Mouse (Mus musculus) retina, postnatal 1 day (tissue): ENCODE results near the gene Alox5ap.

ENCODE experiments used
- DNase-seq: peaks from one replicate; pipeline ENCODE4 v3.0.0-alpha.2; 2012

Gene Alox5ap

GRCm38 (mm10) chr5:149264405-149264804, at the start of gene Alox5ap:
Alox5ap (plus strand) TSS chr5:149264767.
- no peak for DNase-seq

DNA sequence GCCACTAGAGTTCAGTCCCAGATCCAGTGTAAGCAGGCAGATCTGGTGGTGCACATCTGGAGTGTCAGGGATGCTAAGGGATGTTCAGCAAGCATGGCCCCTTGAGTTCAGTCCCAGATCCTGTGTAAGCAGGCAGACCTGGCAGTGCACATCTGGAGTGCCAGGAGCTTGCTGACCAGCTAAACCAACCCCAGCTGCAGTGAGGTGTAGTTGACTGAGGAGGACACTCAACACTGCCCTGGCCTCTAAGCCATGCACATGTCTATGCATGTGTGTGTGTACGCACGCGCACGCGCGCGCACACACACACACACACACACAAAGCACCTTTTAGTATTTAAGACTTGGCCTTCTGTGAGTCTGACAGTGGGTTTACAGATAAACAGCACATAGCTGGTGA, 49.0 kb upstream of the Alox5ap start:
- DNase-seq = no peak

- DNase-seq = no peak
These were observed 46.8 kb upstream of the Alox5ap start for GRCm38 (mm10) chr5:149217524-149218357.

GRCm38 (mm10) chr5:149219493-149219892, 45.1 kb upstream of the Alox5ap start:
- no peak for DNase-seq

DNA sequence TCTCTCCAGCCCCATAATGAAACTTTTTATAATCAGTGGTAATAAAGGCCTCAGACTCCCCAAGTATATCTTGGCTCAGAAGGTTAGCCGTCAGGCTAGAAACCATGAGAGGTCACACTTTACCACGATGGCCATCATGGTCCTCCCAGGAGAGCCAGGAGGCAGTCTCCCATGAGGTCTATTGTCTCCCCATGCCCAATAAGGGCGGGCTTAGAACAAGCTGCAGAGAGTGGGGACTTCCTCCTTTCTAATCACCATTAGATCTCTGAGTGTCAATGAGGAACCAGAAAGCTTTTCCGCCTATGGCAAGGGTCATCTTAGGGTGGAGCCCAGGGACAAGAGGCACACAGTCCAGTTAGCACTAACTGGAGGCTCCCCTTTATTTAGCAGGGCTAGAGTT, 43.2 kb upstream of the Alox5ap start:
- no peak for DNase-seq

- peak; percentile 68 for DNase-seq
These were observed 39.9 kb upstream of the Alox5ap start for GRCm38 (mm10) chr5:149224666-149225065.

DNA sequence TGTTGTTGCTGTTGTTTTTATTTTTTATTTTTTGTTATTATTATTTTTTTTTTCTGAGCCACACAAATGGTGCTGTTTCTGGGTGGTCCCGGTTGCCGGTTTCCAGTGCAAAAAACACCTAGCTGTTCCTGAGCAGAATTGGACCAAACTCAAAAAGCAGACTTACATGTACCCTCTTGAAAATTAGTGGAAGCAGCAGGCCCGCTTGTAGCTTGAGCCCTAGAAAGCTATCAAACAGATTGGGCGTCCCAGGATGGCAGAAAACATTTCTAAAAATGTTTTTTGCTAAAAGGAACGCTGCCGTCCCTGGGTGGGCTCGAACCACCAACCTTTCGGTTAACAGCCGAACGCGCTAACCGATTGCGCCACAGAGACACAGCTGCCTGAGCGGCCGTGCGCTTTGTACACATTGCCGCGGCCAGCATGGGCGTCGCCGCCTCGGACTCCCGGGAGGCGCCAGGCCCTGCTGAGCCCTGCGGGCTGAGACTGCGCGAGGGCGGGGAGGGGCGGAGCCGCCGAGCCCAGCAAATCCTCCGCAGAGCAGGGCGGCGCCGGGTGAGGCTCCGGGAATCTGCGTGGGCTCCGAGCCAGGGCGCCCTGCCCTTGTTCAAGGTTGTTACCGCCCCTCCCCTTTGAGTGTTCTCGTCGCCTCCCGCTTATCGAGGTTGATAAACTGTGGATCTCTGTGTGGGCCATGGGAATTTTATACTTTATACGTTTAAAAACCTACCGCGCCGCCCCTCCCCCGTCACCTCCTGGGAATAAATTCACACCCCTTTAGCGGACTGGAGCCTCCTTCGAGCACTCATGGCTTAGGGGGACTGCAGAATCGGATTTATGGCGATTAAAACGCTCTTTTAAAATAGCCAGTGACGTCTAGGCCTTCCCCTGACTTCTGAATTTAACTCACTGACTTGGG, 35.6 kb upstream of the Alox5ap start:
- DNase-seq = peak; percentile 98

GRCm38 (mm10) chr5:149229619-149230339, 34.8 kb upstream of the Alox5ap start:
- DNase-seq = no peak

DNA sequence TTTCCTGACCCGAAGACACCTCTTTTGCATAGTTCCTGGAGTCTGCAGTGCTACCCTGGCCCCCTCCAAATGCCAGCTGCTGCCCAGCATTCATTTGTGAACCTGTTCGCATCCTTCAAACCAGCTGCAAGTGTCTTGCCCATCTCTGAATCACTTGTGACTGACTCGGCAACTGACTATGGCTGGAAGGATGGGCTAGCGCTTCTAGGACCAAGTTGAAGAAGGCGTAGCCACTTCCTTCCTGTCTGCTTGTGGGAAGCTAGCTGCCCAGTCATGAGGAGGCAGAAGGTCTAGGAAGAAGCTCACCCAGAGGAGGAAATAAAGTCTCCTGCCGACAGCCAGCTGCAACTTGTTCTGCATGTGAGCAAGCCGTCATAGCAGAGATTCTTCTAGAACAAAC, 29.6 kb upstream of the Alox5ap start:
- DNase-seq = no peak

- DNase-seq = no peak
These were observed 27.2 kb upstream of the Alox5ap start for GRCm38 (mm10) chr5:149237221-149237950.

- no peak for DNase-seq
These were observed 22.1 kb upstream of the Alox5ap start for GRCm38 (mm10) chr5:149242467-149242866.

DNA sequence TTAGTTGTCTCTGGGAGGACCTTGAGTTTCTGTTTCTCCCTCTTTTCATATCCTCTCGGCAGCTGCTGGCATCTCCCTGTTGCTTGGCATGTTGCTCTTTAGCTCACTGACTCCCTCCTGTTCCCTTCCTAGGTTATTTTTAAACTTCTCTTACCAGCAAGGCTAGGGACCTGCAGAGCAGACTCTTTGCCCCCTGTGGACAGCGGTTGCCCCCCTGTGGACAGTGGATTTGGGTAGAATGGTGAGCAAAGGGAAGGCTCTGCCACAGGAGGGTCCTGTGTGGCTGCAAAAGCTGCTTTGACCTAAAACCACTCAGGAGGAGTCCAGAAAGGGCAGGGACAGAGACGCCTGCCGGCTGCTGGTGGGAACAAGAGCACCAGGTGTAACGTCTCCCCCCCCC, 21.5 kb upstream of the Alox5ap start:
- DNase-seq = no peak

DNA sequence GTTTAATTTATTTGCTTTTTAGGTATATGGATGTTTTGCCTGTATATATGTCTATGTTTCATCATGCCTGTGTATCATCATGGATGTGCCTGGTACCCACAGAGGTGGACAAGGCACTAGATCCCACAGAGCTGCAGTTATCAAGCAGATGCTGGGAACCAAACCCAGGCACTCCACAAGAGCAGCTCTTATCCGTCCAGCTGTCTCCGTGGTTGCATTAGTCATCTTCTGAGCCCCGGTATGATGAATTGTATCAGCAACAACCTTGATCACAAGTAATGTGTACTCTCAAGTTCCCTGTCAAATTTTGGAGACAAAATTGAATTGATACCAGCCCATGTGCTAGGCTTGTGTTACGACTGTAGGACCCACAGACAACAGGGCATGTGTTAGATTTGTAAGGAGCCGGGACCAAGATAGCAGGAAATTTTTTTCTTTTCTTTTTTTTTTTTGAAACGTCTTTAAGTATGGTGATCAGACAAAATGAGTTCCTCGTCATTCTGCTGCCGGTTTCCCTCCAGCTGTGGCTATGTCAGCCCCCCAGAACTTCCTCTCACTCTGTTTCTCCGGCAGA, 19.1 kb upstream of the Alox5ap start:
- DNase-seq = no peak

- peak; percentile 41 for DNase-seq
These were observed 18.5 kb upstream of the Alox5ap start for GRCm38 (mm10) chr5:149245965-149246470.

GRCm38 (mm10) chr5:149247047-149247904, 17.3 kb upstream of the Alox5ap start:
- DNase-seq = no peak

- no peak for DNase-seq
These were observed 12.3 kb upstream of the Alox5ap start for GRCm38 (mm10) chr5:149252303-149252702.

DNA sequence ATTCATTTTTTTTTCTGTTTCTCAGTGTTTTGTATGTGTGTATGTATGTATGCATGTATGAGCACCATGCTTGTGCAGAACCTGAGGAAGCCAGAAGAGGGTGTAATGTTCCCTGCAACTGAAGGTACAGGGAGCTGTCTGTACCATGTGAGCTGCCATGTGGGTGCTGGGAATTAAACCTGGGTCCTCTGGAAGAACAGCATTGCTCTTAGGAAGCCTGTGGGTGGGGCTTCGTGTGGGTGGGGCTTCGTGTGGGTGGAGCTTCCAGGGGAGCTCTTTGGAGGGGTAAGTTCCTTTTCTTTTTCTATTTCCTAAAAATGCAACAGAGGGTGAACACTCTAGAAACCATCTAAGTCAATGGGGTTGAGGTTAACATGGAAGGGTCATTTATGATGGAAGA, 11.1 kb upstream of the Alox5ap start:
- DNase-seq = no peak

DNA sequence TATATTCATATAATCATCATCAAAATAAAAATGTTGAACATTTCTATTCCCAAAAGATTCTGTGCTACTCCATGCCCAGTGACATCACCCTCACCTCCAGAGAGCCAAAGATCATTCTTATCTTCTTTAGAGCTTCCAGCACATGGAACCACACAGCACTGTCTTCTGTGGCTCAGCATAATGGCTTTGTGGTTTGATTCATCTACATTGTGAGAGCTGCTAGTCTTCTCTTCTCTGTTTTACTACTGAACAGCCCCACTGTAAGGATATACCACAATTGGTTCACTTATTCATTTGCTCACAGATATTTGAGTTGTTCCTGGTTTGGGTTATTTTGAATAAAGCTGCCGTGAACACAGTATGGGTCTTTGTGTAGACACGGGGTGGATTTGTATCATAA, 9.0 kb upstream of the Alox5ap start:
- no peak for DNase-seq

DNA sequence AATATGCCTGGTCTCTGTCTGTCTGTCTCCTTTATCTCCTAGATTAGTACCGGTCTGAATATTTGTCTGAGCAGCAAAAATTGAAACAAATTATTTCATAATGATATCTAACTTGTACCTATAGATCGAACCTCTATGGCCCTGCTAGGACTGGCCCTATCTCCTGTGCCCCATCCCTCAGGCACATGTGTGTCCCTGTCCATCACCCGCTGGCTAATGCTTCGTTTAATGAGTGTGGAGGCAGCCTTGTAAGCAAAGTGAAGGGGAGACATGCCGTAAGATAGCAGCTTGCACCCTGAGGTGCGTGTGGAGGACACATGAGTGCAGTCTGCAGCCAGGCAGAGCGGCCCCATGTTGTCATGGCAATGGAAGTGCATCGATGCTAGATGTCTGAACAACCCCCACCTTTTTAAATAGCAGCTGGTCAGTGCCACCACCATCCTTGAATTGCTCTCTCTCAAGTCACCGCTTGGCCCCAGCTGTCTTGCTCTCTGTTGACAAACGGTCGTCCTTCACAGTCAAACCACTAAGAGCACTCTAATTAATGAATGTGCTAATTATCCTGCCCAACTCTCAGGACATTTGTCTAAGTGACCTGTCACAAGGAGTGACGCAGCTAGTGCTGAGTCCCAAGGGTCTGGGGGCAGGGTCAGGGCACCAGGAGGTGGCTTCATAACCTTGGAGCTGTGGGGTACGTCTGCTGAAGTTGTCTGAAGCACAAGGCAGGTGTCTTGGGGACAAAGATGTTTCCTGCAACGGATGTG, 6.9 kb upstream of the Alox5ap start:
- DNase-seq = peak; percentile 87

DNA sequence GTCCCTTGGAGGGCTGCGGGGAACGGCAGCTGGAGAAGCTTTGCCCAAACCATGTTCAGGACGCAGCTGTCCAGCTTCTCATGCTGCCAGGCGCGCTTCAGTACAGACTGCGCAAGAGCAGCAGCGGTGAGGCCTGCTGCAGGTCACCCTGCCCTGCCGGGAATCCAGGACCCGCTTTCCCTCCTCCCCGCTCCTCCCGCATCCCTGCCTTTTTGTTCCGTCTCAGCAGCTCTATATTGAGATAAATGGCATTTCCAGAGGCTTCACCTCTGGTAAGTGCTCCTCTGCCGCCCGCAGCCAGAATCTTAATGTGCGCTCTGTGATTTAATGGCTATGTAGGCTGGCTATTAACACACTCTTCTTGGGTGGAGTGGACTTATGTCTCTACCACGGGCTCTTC, 5.5 kb upstream of the Alox5ap start:
- DNase-seq = peak; percentile 75
